In genomic region chr17:9529340-9529739, GRCm38 (mm10) we compare ENCODE assay signal across 30 mouse cellular contexts.
"Had no signal": no experiment of that assay in that cellular context is flagged by ENCODE, and none has a peak within 500 bp of the region (broad histone marks: within the 10 kb centered on the region; RNA-seq: fewer than 3 reads in every experiment).

No protein-coding gene starts in this region.

- H3K9me3 ChIP-seq: limb, embryonic 10.5 days; limb, embryonic 12.5 days; limb, embryonic 13.5 days; limb, embryonic 15.5 days; liver, embryonic 12.5 days; liver, embryonic 13.5 days; liver, embryonic 15.5 days; lung, embryonic 15.5 days; midbrain, embryonic 10.5 days; midbrain, embryonic 12.5 days; midbrain, embryonic 15.5 days had no signal

- H3K4me3 ChIP-seq: limb, embryonic 10.5 days; limb, embryonic 12.5 days; limb, embryonic 13.5 days; limb, embryonic 15.5 days; liver, embryonic 12.5 days; liver, embryonic 13.5 days; liver, embryonic 15.5 days; lung, embryonic 15.5 days; megakaryocyte, embryonic 14.5 days; midbrain, embryonic 10.5 days; midbrain, embryonic 12.5 days; midbrain, embryonic 13.5 days; midbrain, embryonic 15.5 days; myocyte; neural tube, embryonic 12.5 days had no signal

- ATAC-seq: liver, embryonic 12.5 days; liver, postnatal 0 days; lung, postnatal 0 days; midbrain, embryonic 13.5 days; midbrain, embryonic 15.5 days; midbrain, embryonic 16.5 days had no signal

- H3K27ac ChIP-seq: limb, embryonic 10.5 days; limb, embryonic 12.5 days; limb, embryonic 13.5 days; limb, embryonic 15.5 days; liver, embryonic 12.5 days; liver, embryonic 13.5 days; liver, embryonic 14.5 days; liver, embryonic 15.5 days; lung, embryonic 15.5 days; macrophage; midbrain, embryonic 10.5 days; midbrain, embryonic 12.5 days; midbrain, embryonic 13.5 days; midbrain, embryonic 15.5 days; neural tube, embryonic 12.5 days had no signal

- H3K36me3 ChIP-seq: limb, embryonic 10.5 days; limb, embryonic 12.5 days; limb, embryonic 13.5 days; limb, embryonic 15.5 days; liver, embryonic 12.5 days; liver, embryonic 13.5 days; liver, embryonic 15.5 days; lung, embryonic 15.5 days; midbrain, embryonic 10.5 days; midbrain, embryonic 12.5 days; midbrain, embryonic 13.5 days; midbrain, embryonic 15.5 days; neural tube, embryonic 12.5 days had no signal

- DNase-seq: left cerebral cortex, postnatal 4 days; liver; liver, embryonic 13.5 days; liver, postnatal 0 days; lung, adult 18-20 months; lung, adult 2 months; lung, embryonic 14.5 days; lung, postnatal 10 days; lung, postnatal 14 days; lung, postnatal 36 days; lung, postnatal 4 days; midbrain, embryonic 14.5 days had no signal

- H3K27me3 ChIP-seq: limb, embryonic 12.5 days; limb, embryonic 13.5 days; limb, embryonic 15.5 days; liver, embryonic 12.5 days; liver, embryonic 13.5 days; liver, embryonic 15.5 days; lung, embryonic 15.5 days; megakaryocyte, embryonic 14.5 days; midbrain, embryonic 12.5 days; midbrain, embryonic 13.5 days; midbrain, embryonic 15.5 days; neural tube, embryonic 12.5 days had no signal

- H3K4me1 ChIP-seq: limb, embryonic 10.5 days; limb, embryonic 12.5 days; limb, embryonic 13.5 days; limb, embryonic 15.5 days; liver, embryonic 12.5 days; liver, embryonic 13.5 days; liver, embryonic 15.5 days; lung, embryonic 15.5 days; megakaryocyte, embryonic 14.5 days; midbrain, embryonic 10.5 days; midbrain, embryonic 12.5 days; midbrain, embryonic 13.5 days; midbrain, embryonic 15.5 days; neural tube, embryonic 12.5 days had no signal
